Mouse (Mus musculus): ENCODE data around the gene Kifc3. TPM values are rescaled to one million over a fixed set of nuclear protein-coding genes. Genes with fewer than 3 reads are reported as not detected.

Kifc3 gene
- polyA plus RNA-seq, 2 experiments = 12.7 to 25.9 TPM

- no peak overlapping the region for H3K4me2 ChIP-seq (replicated peaks; ENCODE audit: low read depth, low read length, severe bottlenecking)
- peaks cover 2% of the 10 kb centered on the region; the same call in 1 of the 2 replicates for H3K4me1 ChIP-seq (ENCODE audit: control insufficient read depth, insufficient read depth, low read length)
- no peak for ATAC-seq (ENCODE audit: low FRiP score, low read depth)
- H3K27ac ChIP-seq (replicated peaks; ENCODE audit: low read depth, low read length) = no peak overlapping the region
- no peak overlapping the region for H3K9ac ChIP-seq (ENCODE audit: low read depth, low read length, severe bottlenecking)
- no peaks in the 10 kb centered on the region for H3K27me3 ChIP-seq (ENCODE audit: control insufficient read depth, insufficient read depth, low read length)
- no peaks in the 10 kb centered on the region for H3K9me3 ChIP-seq (ENCODE audit: control insufficient read depth, low read length)
- WGBS = 77% methylated on average over 3 of the region's 3 CpGs
- TF ChIP-seq POLR2A (IDR thresholded peaks at IDR 0.05; ENCODE audit: borderline replicate concordance, extremely low read depth, insufficient read depth, insufficient read length) = no peak
- no peak for DNase-seq (ENCODE audit: low spot score)
- no peak overlapping the region for H3K4me3 ChIP-seq (replicated peaks; ENCODE audit: low read length)
- no peaks in the 10 kb centered on the region for H3K36me3 ChIP-seq (ENCODE audit: control insufficient read depth, insufficient read depth, low read length)
Observed at GRCm38 (mm10) chr8:95075504-95075903, 127.1 kb downstream of the Kifc3 start.

- H3K9me3 ChIP-seq (ENCODE audit: control insufficient read depth, low read length) = no peaks in the 10 kb centered on the region
- no peak overlapping the region for H3K27ac ChIP-seq (replicated peaks; ENCODE audit: low read depth, low read length)
- no peak for ATAC-seq (ENCODE audit: low FRiP score, low read depth)
- H3K4me3 ChIP-seq (replicated peaks; ENCODE audit: low read length) = no peak overlapping the region
- 53% methylated on average over 3 of the region's 3 CpGs for WGBS
- no peaks in the 10 kb centered on the region for H3K27me3 ChIP-seq (ENCODE audit: control insufficient read depth, insufficient read depth, low read length)
- no peaks in the 10 kb centered on the region for H3K4me1 ChIP-seq (ENCODE audit: control insufficient read depth, insufficient read depth, low read length)
- no peak overlapping the region for H3K9ac ChIP-seq (ENCODE audit: low read depth, low read length, severe bottlenecking)
- peak; percentile 60 for DNase-seq (ENCODE audit: low spot score)
- no peak overlapping the region for H3K4me2 ChIP-seq (replicated peaks; ENCODE audit: low read depth, low read length, severe bottlenecking)
- no peaks in the 10 kb centered on the region for H3K36me3 ChIP-seq (ENCODE audit: control insufficient read depth, insufficient read depth, low read length)
- TF ChIP-seq POLR2A (IDR thresholded peaks at IDR 0.05; ENCODE audit: borderline replicate concordance, extremely low read depth, insufficient read depth, insufficient read length) = no peak
Observed at GRCm38 (mm10) chr8:95067582-95067981, 135.0 kb downstream of the Kifc3 start.

- WGBS = 98% methylated on average over 2 of the region's 2 CpGs
- Histone ChIP-seq H3K27me3 (ENCODE audit: control insufficient read depth, insufficient read depth, low read length) (no peaks in the 10 kb centered on the region), H3K4me2 (replicated peaks; ENCODE audit: low read depth, low read length, severe bottlenecking) (no peak overlapping the region), H3K9me3 (ENCODE audit: control insufficient read depth, low read length) (no peaks in the 10 kb centered on the region), H3K36me3 (ENCODE audit: control insufficient read depth, insufficient read depth, low read length) (no peaks in the 10 kb centered on the region), H3K4me1 (ENCODE audit: control insufficient read depth, insufficient read depth, low read length) (no peaks in the 10 kb centered on the region), H3K4me3 (replicated peaks; ENCODE audit: low read length) (no peak overlapping the region), H3K27ac (replicated peaks; ENCODE audit: low read depth, low read length) (no peak overlapping the region), H3K9ac (ENCODE audit: low read depth, low read length, severe bottlenecking) (no peak overlapping the region)
- no peak for TF ChIP-seq POLR2A (IDR thresholded peaks at IDR 0.05; ENCODE audit: borderline replicate concordance, extremely low read depth, insufficient read depth, insufficient read length)
- no peak for ATAC-seq (ENCODE audit: low FRiP score, low read depth)
- no peak for DNase-seq (ENCODE audit: low spot score)
Observed at GRCm38 (mm10) chr8:95064531-95064930, 138.1 kb downstream of the Kifc3 start.

- WGBS = 69% methylated on average over 6 of the region's 6 CpGs
- H3K9me3 ChIP-seq (ENCODE audit: control insufficient read depth, low read length) = no peaks in the 10 kb centered on the region
- no peak overlapping the region for H3K9ac ChIP-seq (ENCODE audit: low read depth, low read length, severe bottlenecking)
- TF ChIP-seq POLR2A (IDR thresholded peaks at IDR 0.05; ENCODE audit: borderline replicate concordance, extremely low read depth, insufficient read depth, insufficient read length) = no peak
- no peak overlapping the region for H3K4me2 ChIP-seq (replicated peaks; ENCODE audit: low read depth, low read length, severe bottlenecking)
- H3K27ac ChIP-seq (replicated peaks; ENCODE audit: low read depth, low read length) = no peak overlapping the region
- H3K4me1 ChIP-seq (ENCODE audit: control insufficient read depth, insufficient read depth, low read length) = no peaks in the 10 kb centered on the region
- H3K36me3 ChIP-seq (ENCODE audit: control insufficient read depth, insufficient read depth, low read length) = no peaks in the 10 kb centered on the region
- ATAC-seq (ENCODE audit: low FRiP score, low read depth) (no peak), DNase-seq (ENCODE audit: low spot score) (no peak)
- no peaks in the 10 kb centered on the region for H3K27me3 ChIP-seq (ENCODE audit: control insufficient read depth, insufficient read depth, low read length)
- H3K4me3 ChIP-seq (replicated peaks; ENCODE audit: low read length) = no peak overlapping the region
Observed at GRCm38 (mm10) chr8:95059812-95060533, 142.6 kb downstream of the Kifc3 start.

- Histone ChIP-seq H3K9ac (ENCODE audit: low read depth, low read length, severe bottlenecking) (no peak overlapping the region), H3K27me3 (ENCODE audit: control insufficient read depth, insufficient read depth, low read length) (no peaks in the 10 kb centered on the region), H3K9me3 (ENCODE audit: control insufficient read depth, low read length) (no peaks in the 10 kb centered on the region), H3K4me3 (replicated peaks; ENCODE audit: low read length) (no peak overlapping the region), H3K4me2 (replicated peaks; ENCODE audit: low read depth, low read length, severe bottlenecking) (no peak overlapping the region), H3K27ac (replicated peaks; ENCODE audit: low read depth, low read length) (no peak overlapping the region), H3K4me1 (ENCODE audit: control insufficient read depth, insufficient read depth, low read length) (no peaks in the 10 kb centered on the region), H3K36me3 (ENCODE audit: control insufficient read depth, insufficient read depth, low read length) (no peaks in the 10 kb centered on the region)
- ATAC-seq (ENCODE audit: low FRiP score, low read depth) (no peak), DNase-seq (ENCODE audit: low spot score) (no peak)
- 82% methylated on average over 6 of the region's 6 CpGs for whole genome bisulfite sequencing
- no peak for TF ChIP-seq POLR2A (IDR thresholded peaks at IDR 0.05; ENCODE audit: borderline replicate concordance, extremely low read depth, insufficient read depth, insufficient read length)
Observed at GRCm38 (mm10) chr8:95058661-95059060, 144.0 kb downstream of the Kifc3 start.

Measured in limb, embryonic 14.5 days (tissue).